Mouse (Mus musculus): Measurements from ENCODE around the gene Gm20604. TPM values are rescaled to one million over a fixed set of nuclear protein-coding genes. Genes with fewer than 3 reads are reported as not detected.

Gm20604 gene
- total and polyA plus RNA-seq, 3 experiments = 2.9 to 4.2 (median 3.8) TPM

DNA sequence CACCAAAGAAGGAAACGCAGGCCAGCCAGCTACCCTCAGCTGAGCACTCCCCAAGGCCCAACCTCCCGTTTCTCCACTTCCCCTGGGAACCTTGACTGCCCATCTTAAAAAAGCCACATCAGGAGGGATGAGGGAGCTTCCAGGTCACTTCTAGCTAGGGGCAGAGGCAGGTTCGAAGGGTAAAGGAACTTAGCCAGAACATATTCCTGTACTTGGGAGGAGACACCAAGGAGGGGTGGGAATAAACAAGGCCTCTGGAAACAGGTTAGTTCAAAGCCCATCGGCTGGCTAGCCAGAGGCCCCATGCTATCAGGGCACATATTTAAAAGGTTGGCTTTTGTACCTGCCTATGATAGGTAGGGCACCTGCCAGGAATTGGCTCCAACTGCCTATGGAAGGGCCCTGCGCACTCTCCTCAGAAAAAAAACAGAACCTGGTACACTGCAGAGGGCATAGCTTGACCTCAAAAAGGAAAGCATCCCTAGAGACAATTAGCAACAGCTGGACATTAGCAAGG is 56.7 kb downstream of the Gm20604 start:
- H3K4me1 ChIP-seq (ENCODE audit: control insufficient read depth, insufficient read depth, low read length) = peaks cover 6% of the 10 kb centered on the region; the same call in 1 of the 2 replicates
- H3K4me3 ChIP-seq = no peak overlapping the region
- H3K36me3 ChIP-seq (ENCODE audit: control insufficient read depth, insufficient read depth, low read length) = no peaks in the 10 kb centered on the region
- H3K27me3 ChIP-seq (ENCODE audit: control insufficient read depth, insufficient read depth, low read length) = no peaks in the 10 kb centered on the region
- no peak overlapping the region for H3K9ac ChIP-seq (ENCODE audit: low read depth, low read length)
- 78% methylated on average over 5 of the region's 5 CpGs for WGBS
- intact Hi-C loops (cut with DNase I) = loop anchor here (5.0 to 10.0 kb wide), 3 partner anchors 104 to 363 kb away; partner anchors contain the start of gene Btbd7
- no peak overlapping the region for H3K27ac ChIP-seq
- H3K79me2 ChIP-seq (replicated peaks; ENCODE audit: control insufficient read depth, insufficient read depth, low read length) = no peaks in the 10 kb centered on the region
- TF ChIP-seq EP300 (IDR thresholded peaks at IDR 0.05; ENCODE audit: insufficient read depth, low read depth, low read length) (no peak), POLR2A (IDR thresholded peaks at IDR 0.05; ENCODE audit: insufficient read depth, low read depth, low read length) (no peak)
- no peak for DNase-seq

DNA sequence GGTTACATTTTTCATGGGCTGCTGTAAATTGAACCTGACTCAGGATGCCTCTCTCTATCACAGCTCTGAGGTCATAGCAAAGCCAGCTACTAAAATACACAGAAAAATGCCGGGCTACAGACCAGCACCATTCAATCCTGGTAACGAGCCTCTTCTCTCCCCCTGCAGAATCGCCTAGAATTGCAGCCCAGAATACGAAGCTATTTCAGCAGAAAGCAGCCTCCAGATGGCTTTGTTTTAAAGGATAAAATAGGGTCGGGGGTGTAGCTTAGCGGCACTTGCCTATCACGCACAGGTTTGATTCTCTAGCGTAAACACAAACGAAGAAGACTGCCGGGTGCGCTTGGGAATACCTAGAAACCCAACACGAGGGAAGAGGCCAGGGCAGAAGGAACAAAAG is 58.0 kb downstream of the Gm20604 start:
- Histone ChIP-seq H3K4me1 (ENCODE audit: control insufficient read depth, insufficient read depth, low read length) (peaks cover 5% of the 10 kb centered on the region; the same call in 1 of the 2 replicates), H3K4me3 (no peak overlapping the region), H3K36me3 (ENCODE audit: control insufficient read depth, insufficient read depth, low read length) (no peaks in the 10 kb centered on the region), H3K9ac (ENCODE audit: low read depth, low read length) (no peak overlapping the region), H3K79me2 (replicated peaks; ENCODE audit: control insufficient read depth, insufficient read depth, low read length) (no peaks in the 10 kb centered on the region), H3K27me3 (ENCODE audit: control insufficient read depth, insufficient read depth, low read length) (no peaks in the 10 kb centered on the region), H3K27ac (no peak overlapping the region)
- no peak for DNase-seq
- TF ChIP-seq EP300 (IDR thresholded peaks at IDR 0.05; ENCODE audit: insufficient read depth, low read depth, low read length) (no peak), CTCF (IDR thresholded peaks at IDR 0.05) (no peak)
- intact Hi-C loops (cut with DNase I) = loop anchor here (5.0 to 10.0 kb wide), 3 partner anchors 103 to 364 kb away; partner anchors contain the start of gene Btbd7
- 79% methylated on average over 12 of the region's 12 CpGs for WGBS

GRCm38 (mm10) chr12:102699156-102699555 is 59.3 kb downstream of the Gm20604 start:
- H3K79me2 ChIP-seq (replicated peaks; ENCODE audit: control insufficient read depth, insufficient read depth, low read length) = no peaks in the 10 kb centered on the region
- 68% methylated on average over 1 of the region's 1 CpGs for WGBS
- intact Hi-C loops (cut with DNase I) = no loop called here
- no peaks in the 10 kb centered on the region for H3K27me3 ChIP-seq (ENCODE audit: control insufficient read depth, insufficient read depth, low read length)
- no peaks in the 10 kb centered on the region for H3K36me3 ChIP-seq (ENCODE audit: control insufficient read depth, insufficient read depth, low read length)
- H3K4me3 ChIP-seq = no peak overlapping the region
- H3K27ac ChIP-seq = no peak overlapping the region
- no peak for DNase-seq
- H3K4me1 ChIP-seq (ENCODE audit: control insufficient read depth, insufficient read depth, low read length) = peaks cover 4% of the 10 kb centered on the region; the same call in 1 of the 2 replicates
- TF ChIP-seq EP300 (IDR thresholded peaks at IDR 0.05; ENCODE audit: insufficient read depth, low read depth, low read length) (no peak), POLR2A (IDR thresholded peaks at IDR 0.05; ENCODE audit: insufficient read depth, low read depth, low read length) (no peak), CTCF (IDR thresholded peaks at IDR 0.05) (no peak)
- H3K9ac ChIP-seq (ENCODE audit: low read depth, low read length) = no peak overlapping the region

- WGBS = 72% methylated on average over 1 of the region's 1 CpGs
- Histone ChIP-seq H3K27ac (no peak overlapping the region), H3K4me3 (no peak overlapping the region), H3K79me2 (replicated peaks; ENCODE audit: control insufficient read depth, insufficient read depth, low read length) (no peaks in the 10 kb centered on the region), H3K36me3 (ENCODE audit: control insufficient read depth, insufficient read depth, low read length) (no peaks in the 10 kb centered on the region), H3K9ac (ENCODE audit: low read depth, low read length) (no peak overlapping the region), H3K27me3 (ENCODE audit: control insufficient read depth, insufficient read depth, low read length) (no peaks in the 10 kb centered on the region), H3K4me1 (ENCODE audit: control insufficient read depth, insufficient read depth, low read length) (peaks cover 1% of the 10 kb centered on the region; the same call in 1 of the 2 replicates)
- intact Hi-C loops (cut with DNase I) = no loop called here
- no peak for DNase-seq
- TF ChIP-seq EP300 (IDR thresholded peaks at IDR 0.05; ENCODE audit: insufficient read depth, low read depth, low read length) = no peak
- TF ChIP-seq POLR2A (IDR thresholded peaks at IDR 0.05; ENCODE audit: insufficient read depth, low read depth, low read length) = no peak
- TF ChIP-seq CTCF (IDR thresholded peaks at IDR 0.05) = no peak
Measured at GRCm38 (mm10) chr12:102698089-102698684, 60.3 kb downstream of the Gm20604 start.

GRCm38 (mm10) chr12:102697381-102697780 is 61.1 kb downstream of the Gm20604 start:
- no peak for DNase-seq
- Histone ChIP-seq H3K4me3 (no peak overlapping the region), H3K27me3 (ENCODE audit: control insufficient read depth, insufficient read depth, low read length) (no peaks in the 10 kb centered on the region), H3K4me1 (ENCODE audit: control insufficient read depth, insufficient read depth, low read length) (no peaks in the 10 kb centered on the region; the same call in 1 of the 2 replicates), H3K79me2 (replicated peaks; ENCODE audit: control insufficient read depth, insufficient read depth, low read length) (no peaks in the 10 kb centered on the region), H3K27ac (no peak overlapping the region), H3K36me3 (ENCODE audit: control insufficient read depth, insufficient read depth, low read length) (no peaks in the 10 kb centered on the region), H3K9ac (ENCODE audit: low read depth, low read length) (no peak overlapping the region)
- 82% methylated on average over 7 of the region's 7 CpGs for WGBS
- intact Hi-C loops (cut with DNase I) = no loop called here
- no peak for TF ChIP-seq CTCF (IDR thresholded peaks at IDR 0.05)

- Histone ChIP-seq H3K9ac (ENCODE audit: low read depth, low read length) (no peak overlapping the region), H3K36me3 (ENCODE audit: control insufficient read depth, insufficient read depth, low read length) (no peaks in the 10 kb centered on the region)
Measured at GRCm38 (mm10) chr12:102696635-102697354, 61.7 kb downstream of the Gm20604 start.

More at GRCm38 (mm10) chr12:102696635-102697354, 61.7 kb downstream of the Gm20604 start:
- intact Hi-C loops (cut with DNase I) = no loop called here
- TF ChIP-seq CTCF (IDR thresholded peaks at IDR 0.05) (no peak), POLR2A (IDR thresholded peaks at IDR 0.05; ENCODE audit: insufficient read depth, low read depth, low read length) (no peak), EP300 (IDR thresholded peaks at IDR 0.05; ENCODE audit: insufficient read depth, low read depth, low read length) (no peak)
- DNase-seq = no peak
- no peaks in the 10 kb centered on the region for H3K79me2 ChIP-seq (replicated peaks; ENCODE audit: control insufficient read depth, insufficient read depth, low read length)
- H3K27me3 ChIP-seq (ENCODE audit: control insufficient read depth, insufficient read depth, low read length) = no peaks in the 10 kb centered on the region
- H3K4me1 ChIP-seq (ENCODE audit: control insufficient read depth, insufficient read depth, low read length) = no peaks in the 10 kb centered on the region; the same call in 1 of the 2 replicates
- no peak overlapping the region for H3K4me3 ChIP-seq
- no peak overlapping the region for H3K27ac ChIP-seq
- 80% methylated on average over 14 of the region's 14 CpGs for WGBS
